Mouse (Mus musculus) heart, postnatal 0 days (tissue): ENCODE measurements around the gene Tvp23b. TPM values are rescaled to one million over a fixed set of nuclear protein-coding genes. Genes with fewer than 3 reads are reported as not detected.

Experiments
- ATAC-seq: fragments of 200-750 bp; cut with Nextera tagmentation; 2 replicates; pipeline ENCODE4 v1.8.0; 2017; ENCODE audit warnings: low read depth, moderate number of reproducible peaks, moderate library complexity; ENCODE audit not compliant: insufficient read depth
- DNase-seq: peaks from one replicate; pipeline ENCODE4 v3.0.0-alpha.2; 2016; ENCODE audit warnings: low spot score
- H3K27ac ChIP-seq: fragments of 300-500 bp; sonication (generic); 2 replicates; pipeline ENCODE4 v1.5.1; 2014; ENCODE audit warnings: low read depth, mild to moderate bottlenecking
- H3K27me3 ChIP-seq: fragments of 300-500 bp; sonication (generic); 2 replicates; pipeline ENCODE4 v1.6.1; 2014; ENCODE audit warnings: low read length, mixed read lengths; ENCODE audit not compliant: control insufficient read depth, insufficient read depth
- H3K36me3 ChIP-seq: fragments of 300-500 bp; sonication (generic); replicated peaks from 2 replicates; pipeline ENCODE4 v1.6.1; 2014; ENCODE audit warnings: low read length, mixed read lengths; ENCODE audit not compliant: control insufficient read depth, insufficient read depth
- H3K4me1 ChIP-seq: fragments of 300-500 bp; sonication (generic); 2 replicates; pipeline ENCODE4 v1.6.1; 2014; ENCODE audit warnings: antibody characterized with exemption; ENCODE audit not compliant: control insufficient read depth, insufficient read depth
- H3K4me2 ChIP-seq: fragments of 300-500 bp; sonication (generic); 2 replicates; pipeline ENCODE4 v1.6.1; 2014; ENCODE audit warnings: low read depth, mild to moderate bottlenecking, low read length, moderate library complexity
- H3K4me3 ChIP-seq: fragments of 300-500 bp; sonication (generic); 2 replicates; pipeline ENCODE4 v1.5.1; 2014; ENCODE audit warnings: low read depth, low read length
- H3K9ac ChIP-seq: fragments of 300-500 bp; sonication (generic); replicated peaks from 2 replicates; pipeline ENCODE4 v1.6.1; 2014; ENCODE audit warnings: low read depth, low read length, mixed read lengths
- H3K9me3 ChIP-seq: fragments of 300-500 bp; sonication (generic); replicated peaks from 2 replicates; pipeline ENCODE4 v1.6.1; 2016; ENCODE audit warnings: low read length; ENCODE audit not compliant: control insufficient read depth
- CTCF ChIP-seq: IDR thresholded peaks from 2 replicates; pipeline ENCODE4 v1.5.1; 2016; ENCODE audit warnings: antibody characterized with exemption, control low read depth, low read depth
- EP300 ChIP-seq: IDR thresholded peaks from 2 replicates; pipeline ENCODE4 v1.6.1; 2016; ENCODE audit warnings: antibody characterized with exemption, low read depth
- WGBS: fragments of 180-500 bp; shearing (Covaris S2); extraction: QIAGEN DNeasy Blood & Tissue Kit; methylation state at CpG from one replicate; pipeline ENCODE4 v1.1.7; 2014; 5-methylcytosine and 5-hydroxymethylcytosine counted together
- polyA plus RNA-seq: library from polyadenylated mRNA; unstranded; fragments of >200 nt; fragmentation: Nextera tagmentation; extraction: Ambion mirVana; gene quantifications from 2 replicates; pipeline ENCODE4 v1.2.1, GENCODE M21; 2015
- total RNA-seq: library from RNA; depleted of rRNA; stranded (reverse); fragments of >200 nt; gene quantifications from 2 replicates; pipeline ENCODE4 v1.2.3, GENCODE M21; 2014; ENCODE audit warnings: low replicate concordance

Gene Tvp23b
- total and polyA plus RNA-seq, 2 experiments from 2014 or later: 26.3 to 39.0 TPM

DNA sequence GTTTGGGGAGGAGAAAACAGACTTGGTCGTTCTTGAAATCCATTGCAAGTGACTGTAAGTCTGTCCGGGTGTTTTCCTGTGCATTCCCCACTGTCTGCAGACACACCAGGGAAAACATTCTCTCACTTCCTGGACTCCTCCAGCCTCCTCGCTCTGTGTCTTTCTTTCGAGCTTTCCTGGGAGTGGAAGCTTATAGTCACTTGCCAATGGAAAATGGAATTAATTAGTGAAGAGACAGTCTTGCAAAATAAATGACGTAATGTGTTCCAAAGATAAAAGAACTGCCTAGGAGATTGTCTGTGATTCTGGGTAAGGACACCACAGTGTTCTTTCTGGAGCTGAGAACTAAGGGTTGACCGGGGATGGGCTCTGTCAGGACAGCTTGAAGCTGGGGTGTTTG lies 64.3 kb downstream of the Tvp23b start:
- Histone ChIP-seq H3K4me2 (no peak overlapping the region), H3K4me1 (0 out of 2 replicates have a peak, but pooled peaks cover 5% of the 10 kb centered on the region), H3K36me3 (no peaks in the 10 kb centered on the region), H3K9ac (no peak overlapping the region), H3K27me3 (no peaks in the 10 kb centered on the region), H3K9me3 (no peaks in the 10 kb centered on the region), H3K4me3 (no peak overlapping the region), H3K27ac (no peak overlapping the region; the same call in 1 of the 2 replicates)
- TF ChIP-seq CTCF: no peak
- no peak for TF ChIP-seq EP300
- 49% methylated on average over 6 of the region's 6 CpGs for WGBS
- DNase-seq (no peak), ATAC-seq (no peak)

DNA sequence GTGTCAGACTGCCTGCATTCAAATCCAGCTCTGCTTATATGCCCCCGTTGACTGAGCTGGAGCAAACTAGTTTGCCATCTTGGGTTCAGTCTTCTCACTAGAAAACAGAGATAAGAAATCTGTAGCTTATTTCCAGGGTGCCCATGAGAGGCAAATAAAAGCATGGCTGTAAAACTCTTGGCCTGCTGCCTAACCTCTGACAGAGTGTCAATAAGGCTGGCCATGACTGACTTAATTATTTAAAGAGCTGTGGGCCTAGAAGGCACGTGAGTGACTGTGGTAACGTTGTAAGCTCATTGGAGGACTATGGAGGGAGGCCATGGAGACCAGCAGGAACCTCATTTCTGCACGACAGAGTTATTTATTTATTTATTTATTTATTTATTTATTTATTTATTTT lies 66.3 kb downstream of the Tvp23b start:
- Histone ChIP-seq H3K27me3 (no peaks in the 10 kb centered on the region), H3K9me3 (no peaks in the 10 kb centered on the region), H3K4me3 (no peak overlapping the region), H3K4me2 (no peak overlapping the region), H3K27ac (no peak overlapping the region), H3K36me3 (no peaks in the 10 kb centered on the region), H3K4me1 (no peaks in the 10 kb centered on the region), H3K9ac (no peak overlapping the region)
- no peak for ATAC-seq
- no peak for TF ChIP-seq CTCF
- no peak for TF ChIP-seq EP300
- 59% methylated on average over 4 of the region's 4 CpGs for WGBS
- DNase-seq: no peak

DNA sequence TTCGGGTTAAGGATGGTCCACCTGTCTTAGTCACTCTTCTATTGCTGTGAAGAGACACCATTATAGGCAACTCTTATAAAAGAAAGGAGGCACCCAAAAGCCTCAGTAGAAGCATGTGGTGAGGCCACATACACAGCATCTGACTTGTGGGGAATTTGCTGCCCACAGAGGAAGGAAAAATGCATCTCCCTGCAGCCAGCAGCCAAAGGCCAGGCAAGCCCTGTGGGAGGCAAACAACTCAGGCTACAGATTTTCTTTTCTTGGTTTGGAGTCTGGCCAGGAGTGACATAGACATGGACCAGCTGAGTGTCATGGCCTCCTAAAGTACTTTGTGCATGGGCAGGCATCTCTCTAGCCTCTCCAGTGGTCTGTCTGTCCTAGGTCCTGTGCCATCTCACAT lies 70.3 kb downstream of the Tvp23b start:
- H3K36me3 ChIP-seq: no peaks in the 10 kb centered on the region
- ATAC-seq: no peak
- 69% methylated on average over 1 of the region's 1 CpGs for WGBS
- no peak for DNase-seq
- no peak overlapping the region for H3K4me2 ChIP-seq
- H3K27ac ChIP-seq: no peak overlapping the region
- TF ChIP-seq EP300 (no peak), CTCF (no peak)
- no peak overlapping the region for H3K9ac ChIP-seq
- H3K9me3 ChIP-seq: no peaks in the 10 kb centered on the region
- no peaks in the 10 kb centered on the region for H3K4me1 ChIP-seq
- H3K4me3 ChIP-seq: no peak overlapping the region
- no peaks in the 10 kb centered on the region for H3K27me3 ChIP-seq

DNA sequence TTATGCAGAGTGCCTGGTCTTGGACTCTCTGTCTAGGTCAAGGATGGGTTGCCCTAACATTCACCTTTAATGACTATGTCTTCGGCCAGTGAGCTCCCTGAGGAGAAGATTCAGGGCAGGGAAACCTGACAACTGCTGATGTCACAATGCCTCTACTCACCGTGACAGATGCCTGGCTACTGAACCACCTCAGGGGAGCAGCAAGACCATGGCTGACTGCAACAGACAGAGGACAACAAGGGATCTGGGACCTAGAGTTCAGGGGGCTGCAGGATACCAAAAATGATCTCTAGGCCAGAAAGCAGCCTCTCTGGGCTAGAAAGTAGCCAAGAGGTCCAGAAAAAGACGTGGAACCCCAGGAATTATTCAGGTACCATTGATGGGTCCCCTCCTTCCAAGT lies 71.8 kb downstream of the Tvp23b start, which contains the start of gene Cdrt4:
Cdrt4 (plus strand) TSS at position 182 of the 400 bp plus-strand sequence.
- H3K27me3 ChIP-seq: no peaks in the 10 kb centered on the region
- H3K4me1 ChIP-seq: no peaks in the 10 kb centered on the region
- WGBS: 71% methylated on average over 3 of the region's 3 CpGs
- DNase-seq (no peak), ATAC-seq (no peak)
- no peak within 1 kb of the TSS for H3K4me2 ChIP-seq
- TF ChIP-seq CTCF (no peak), EP300 (no peak)
- no peak within 1 kb of the TSS for H3K4me3 ChIP-seq
- H3K9ac ChIP-seq: no peak within 1 kb of the TSS
- H3K36me3 ChIP-seq: no peaks in the 10 kb centered on the region
- 0 out of 2 replicates have a peak, but pooled peaks cover 9% of the 10 kb centered on the region for H3K9me3 ChIP-seq
- H3K27ac ChIP-seq: no peak within 1 kb of the TSS

DNA sequence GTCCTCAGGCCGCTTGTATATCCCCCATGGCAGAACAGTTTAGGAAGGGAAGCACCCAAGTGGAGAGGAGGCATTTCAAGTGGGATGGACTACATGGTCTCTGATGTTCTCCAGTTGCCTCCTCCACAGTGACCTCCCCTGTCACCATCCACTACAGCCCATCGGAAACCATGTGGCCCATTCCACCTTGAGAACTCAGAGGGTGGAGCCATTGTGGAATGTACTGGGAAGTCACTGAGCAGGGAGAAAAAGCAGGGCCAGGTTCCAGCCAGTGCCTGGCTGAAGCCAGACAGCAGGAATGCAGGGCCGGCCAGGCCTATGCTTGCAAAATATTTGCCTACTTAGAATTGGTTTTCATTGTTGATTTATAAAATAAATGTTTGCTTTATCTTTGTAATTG lies 75.5 kb downstream of the Tvp23b start:
- H3K27ac ChIP-seq: no peak overlapping the region
- 46% methylated on average over 2 of the region's 3 CpGs for WGBS

DNA sequence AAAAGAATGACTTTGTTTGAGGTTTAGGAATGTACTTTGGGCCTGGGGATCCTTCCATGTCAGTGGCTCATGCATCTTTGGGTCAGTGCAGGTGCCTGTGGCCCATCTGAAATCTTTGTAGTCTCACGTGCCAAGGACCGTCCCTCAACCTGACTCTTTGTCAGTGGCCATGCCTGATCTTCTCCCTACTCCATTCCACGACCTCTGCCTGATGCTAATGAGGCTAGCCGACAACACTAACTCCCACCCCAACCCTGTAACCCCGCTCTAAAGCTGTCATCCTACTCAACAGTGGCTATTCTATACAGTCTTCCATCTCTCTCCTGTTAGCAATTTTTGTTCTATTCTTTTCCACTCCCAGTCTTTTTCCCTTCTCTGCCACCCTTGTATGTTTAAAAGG lies 75.9 kb downstream of the Tvp23b start:
- no peak overlapping the region for H3K4me3 ChIP-seq
- H3K27ac ChIP-seq: no peak overlapping the region
- H3K4me2 ChIP-seq: no peak overlapping the region
- H3K9ac ChIP-seq: no peak overlapping the region
- ATAC-seq (no peak), DNase-seq (no peak)
- no peaks in the 10 kb centered on the region for H3K27me3 ChIP-seq
- H3K36me3 ChIP-seq: no peaks in the 10 kb centered on the region
- no peak for TF ChIP-seq EP300
- no peak for TF ChIP-seq CTCF
- WGBS: 89% methylated on average over 5 of the region's 5 CpGs
- 0 out of 2 replicates have a peak, but pooled peaks cover 9% of the 10 kb centered on the region for H3K9me3 ChIP-seq
- H3K4me1 ChIP-seq: no peaks in the 10 kb centered on the region

More for the DNA sequence above, 75.5 kb downstream of the Tvp23b start:
- Histone ChIP-seq H3K4me3 (no peak overlapping the region), H3K4me2 (no peak overlapping the region), H3K36me3 (no peaks in the 10 kb centered on the region), H3K9ac (no peak overlapping the region), H3K27me3 (no peaks in the 10 kb centered on the region), H3K4me1 (no peaks in the 10 kb centered on the region), H3K9me3 (0 out of 2 replicates have a peak, but pooled peaks cover 9% of the 10 kb centered on the region)
- TF ChIP-seq EP300 (no peak), CTCF (no peak)
- DNase-seq (no peak), ATAC-seq (no peak)
